Mouse (Mus musculus): ENCODE measurements around the gene Dcst1.

Gene Dcst1

DNA sequence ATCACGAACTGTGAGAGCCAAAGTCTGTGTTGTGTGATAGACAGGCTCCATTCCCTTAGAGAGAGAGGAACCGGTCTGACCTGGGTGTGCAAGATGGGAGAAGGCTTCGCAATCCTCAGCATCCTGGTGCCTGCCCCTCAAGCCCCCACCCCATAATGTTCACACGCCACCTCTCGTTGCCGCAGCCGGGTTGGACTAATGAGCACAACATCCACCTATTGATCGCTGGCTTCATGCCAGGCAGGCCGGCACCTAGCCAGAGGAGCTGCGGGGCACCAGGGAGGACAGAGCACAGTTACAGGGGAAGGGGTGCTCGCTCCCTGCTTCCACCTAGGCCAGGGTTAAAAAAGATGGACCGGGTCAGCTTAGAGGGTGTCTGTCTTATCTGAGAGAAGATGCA is 32.6 kb downstream of the Dcst1 start:
- in situ Hi-C loops (cut with MboI, MseI) = no loop called here

DNA sequence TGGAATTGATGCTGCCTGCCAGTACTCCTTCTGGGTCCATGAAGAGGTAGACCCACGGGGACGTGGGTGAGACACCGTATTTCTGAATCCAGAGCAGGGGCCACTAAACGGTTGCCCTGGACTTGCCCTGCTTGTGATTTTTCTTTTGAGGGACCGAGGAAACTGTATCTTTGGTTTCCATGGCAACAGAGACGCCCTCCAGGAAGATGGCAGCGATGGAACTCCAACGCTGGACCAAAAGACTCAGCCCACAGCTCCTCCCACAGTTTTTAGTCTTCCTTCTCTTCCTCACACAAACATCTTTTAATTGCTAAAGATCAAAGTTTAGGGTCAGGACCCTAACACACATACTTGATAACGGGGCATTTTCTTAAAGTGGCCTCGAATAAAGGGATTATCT is 33.0 kb downstream of the Dcst1 start:
- in situ Hi-C loops (cut with MboI, MseI) = no loop called here

DNA sequence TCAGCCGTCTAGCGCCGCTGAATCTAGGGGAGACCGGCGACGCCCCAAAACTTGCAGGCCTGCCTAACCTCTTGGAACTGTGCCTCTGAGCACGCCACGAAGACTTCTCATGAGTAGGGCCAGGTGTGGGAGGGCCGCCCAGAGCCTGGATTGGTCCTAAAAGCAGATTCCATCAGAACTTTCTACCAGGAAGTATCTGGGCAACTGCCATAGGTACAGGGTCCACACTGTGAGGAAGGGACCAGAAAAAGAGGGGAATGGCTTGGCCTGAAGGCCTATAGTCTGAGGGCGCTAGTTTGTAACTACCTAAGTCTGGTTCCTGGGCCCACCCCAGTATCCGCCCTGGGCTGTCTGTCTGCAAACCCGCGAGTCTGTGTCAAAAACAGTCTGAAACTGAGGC is 33.5 kb downstream of the Dcst1 start:
- in situ Hi-C loops (cut with MboI, MseI) = no loop called here

DNA sequence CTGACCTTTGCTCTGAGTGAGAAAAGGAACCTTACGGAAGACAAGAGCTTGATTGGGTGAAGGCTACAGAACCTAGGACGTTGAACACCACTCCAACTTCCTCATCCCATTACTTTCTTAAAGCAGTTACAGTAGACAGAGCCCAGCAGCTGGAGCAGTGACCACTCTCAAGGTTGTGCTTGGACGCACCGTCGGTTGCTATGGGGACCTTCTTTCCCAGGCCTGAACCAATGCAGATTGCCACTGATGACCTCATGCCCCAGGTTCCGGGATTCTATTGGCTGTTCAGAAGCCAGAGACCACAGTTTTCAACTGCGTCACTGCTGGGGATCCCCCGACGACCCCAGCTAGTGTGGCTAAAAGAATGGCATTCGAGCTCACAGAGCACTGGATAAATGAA is 34.1 kb downstream of the Dcst1 start:
- in situ Hi-C loops (cut with MboI, MseI) = no loop called here

DNA sequence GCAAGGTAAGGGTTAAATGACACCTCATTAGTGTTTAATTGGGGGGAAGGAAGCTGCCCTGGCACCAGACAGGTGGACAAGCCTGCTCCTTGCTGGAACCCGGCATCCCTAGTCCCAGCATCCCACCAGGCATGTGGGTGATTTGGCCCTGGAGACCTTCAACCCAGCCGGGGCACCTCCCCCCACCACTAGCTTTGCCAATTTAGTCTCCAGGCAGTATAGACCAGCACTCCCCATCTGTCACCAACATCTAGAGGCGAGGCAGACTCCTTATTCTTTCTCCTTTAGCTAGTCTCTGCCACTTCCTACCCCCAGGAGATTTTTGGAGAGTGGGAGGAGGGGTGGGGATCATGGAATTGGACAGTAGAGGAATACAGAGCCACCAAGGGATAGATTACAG is 34.7 kb downstream of the Dcst1 start:
- in situ Hi-C loops (cut with MboI, MseI) = no loop called here

DNA sequence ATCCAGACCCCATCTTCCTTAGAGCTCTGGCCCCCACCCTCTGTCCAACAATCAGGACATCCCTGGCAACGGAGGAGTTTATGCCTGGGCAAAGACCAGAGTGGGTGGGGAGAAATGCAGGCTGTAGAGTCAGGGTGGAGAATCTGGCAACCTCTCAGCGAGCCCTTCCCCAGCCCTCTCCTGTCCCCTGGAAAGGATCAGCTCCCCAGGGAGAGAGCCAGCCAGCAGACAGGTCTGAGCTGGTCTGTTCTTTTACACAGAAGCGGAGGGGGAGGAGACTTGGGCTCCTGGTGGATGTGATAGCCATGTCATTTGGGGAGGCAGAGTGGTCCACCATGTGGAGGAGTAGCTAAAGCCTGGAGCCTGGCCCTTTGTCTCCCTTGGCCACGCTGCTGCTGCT is 36.4 kb downstream of the Dcst1 start:
- in situ Hi-C loops (cut with MboI, MseI) = no loop called here

DNA sequence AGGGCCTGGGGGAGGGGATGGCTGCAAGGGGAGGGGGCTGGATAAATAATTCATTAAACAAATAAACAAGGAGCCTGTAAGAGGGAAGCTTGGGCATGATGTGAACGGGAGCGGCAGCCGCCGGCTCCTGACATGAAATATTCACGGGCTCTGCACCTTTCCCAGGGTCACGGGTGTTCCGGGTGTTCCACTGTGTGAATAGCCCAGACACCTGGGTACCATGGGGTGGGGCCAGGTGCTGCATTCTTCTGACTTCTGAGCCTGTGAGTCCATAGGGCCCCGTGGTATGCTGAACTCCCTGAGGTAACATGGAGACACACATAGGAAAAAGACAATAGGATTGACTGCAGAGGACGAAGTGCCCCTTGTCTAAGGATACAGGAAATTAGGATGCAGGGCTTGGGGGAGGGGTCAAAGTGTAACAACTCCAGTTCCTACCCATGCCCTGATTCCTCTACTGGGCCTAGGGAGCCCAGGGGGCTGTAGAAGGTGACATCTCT is 37.6 kb downstream of the Dcst1 start:
- in situ Hi-C loops (cut with MboI, MseI) = no loop called here

DNA sequence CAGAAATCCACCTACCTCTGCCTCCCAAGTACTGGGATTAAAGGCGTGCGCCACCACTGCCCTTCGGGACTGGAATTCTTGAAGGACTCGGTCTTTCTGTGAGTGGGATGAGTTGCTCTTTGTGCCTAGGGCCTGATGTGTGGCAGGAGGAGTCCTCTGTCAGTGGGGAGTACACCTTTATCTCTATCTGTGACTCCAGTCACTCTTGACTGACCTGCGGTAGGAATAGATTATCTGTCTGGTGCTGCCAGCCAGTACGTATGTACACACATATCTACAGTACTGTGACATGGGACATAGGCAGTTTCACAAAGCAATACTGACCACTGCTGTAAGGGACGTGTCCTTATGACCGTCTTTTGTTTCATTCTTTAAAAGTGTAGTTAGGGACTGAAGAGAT is 39.2 kb downstream of the Dcst1 start:
- in situ Hi-C loops (cut with MboI, MseI) = no loop called here

DNA sequence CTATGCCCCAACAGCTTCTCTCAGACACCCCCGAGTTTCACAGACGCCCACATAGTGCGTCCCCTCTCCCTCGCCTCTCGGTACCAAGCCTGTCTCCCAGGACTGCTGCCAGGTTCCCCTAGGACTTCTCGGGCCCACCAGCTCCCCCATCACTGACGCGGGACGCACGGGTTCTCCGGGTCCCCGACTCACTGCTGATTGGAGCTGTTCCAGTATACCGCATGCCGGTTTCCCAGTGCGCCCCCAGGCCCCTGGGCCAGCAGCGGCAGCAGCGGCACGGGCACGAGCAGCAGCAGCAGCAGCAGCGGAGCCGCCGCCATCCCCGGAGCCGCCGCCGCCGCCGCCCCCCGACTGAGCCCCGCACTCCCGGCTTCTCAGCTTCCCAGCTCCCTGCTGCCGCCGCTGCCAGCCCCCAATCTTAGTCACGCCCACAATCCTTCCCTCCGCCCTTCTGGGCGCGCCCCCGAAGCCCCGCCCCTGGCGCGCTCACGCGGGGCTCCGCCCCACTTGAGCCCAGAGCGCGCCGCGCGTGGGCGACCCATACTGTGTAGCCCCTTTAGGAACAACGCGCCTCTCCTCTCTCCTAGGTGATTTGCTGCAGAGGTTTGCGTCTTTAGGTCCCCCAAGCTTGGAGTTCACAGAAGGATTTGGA is 42.4 kb downstream of the Dcst1 start, which contains the start of gene Efna3:
Gene Efna3 (minus strand): TSS at position 452 of the 652 bp plus-strand sequence.
- in situ Hi-C loops (cut with MboI, MseI) = no loop called here

DNA sequence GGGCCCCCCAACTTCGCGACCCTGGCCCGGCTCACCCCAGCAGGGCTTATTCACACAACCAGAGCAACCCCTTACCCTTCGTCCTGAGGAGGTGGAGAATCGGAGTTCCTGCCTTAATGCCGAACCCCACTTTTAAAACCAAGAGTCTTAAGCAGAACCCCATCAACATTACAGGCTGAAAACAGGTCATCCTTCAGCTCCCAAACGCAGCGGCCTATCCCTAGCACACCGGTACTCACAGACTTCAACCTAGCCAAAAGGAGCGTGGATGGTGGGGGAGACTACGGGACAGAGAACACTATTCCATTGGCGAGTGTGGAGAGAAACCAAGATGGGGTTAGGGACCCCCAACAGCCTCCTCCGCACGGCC is 42.9 kb downstream of the Dcst1 start:
- in situ Hi-C loops (cut with MboI, MseI) = no loop called here

DNA sequence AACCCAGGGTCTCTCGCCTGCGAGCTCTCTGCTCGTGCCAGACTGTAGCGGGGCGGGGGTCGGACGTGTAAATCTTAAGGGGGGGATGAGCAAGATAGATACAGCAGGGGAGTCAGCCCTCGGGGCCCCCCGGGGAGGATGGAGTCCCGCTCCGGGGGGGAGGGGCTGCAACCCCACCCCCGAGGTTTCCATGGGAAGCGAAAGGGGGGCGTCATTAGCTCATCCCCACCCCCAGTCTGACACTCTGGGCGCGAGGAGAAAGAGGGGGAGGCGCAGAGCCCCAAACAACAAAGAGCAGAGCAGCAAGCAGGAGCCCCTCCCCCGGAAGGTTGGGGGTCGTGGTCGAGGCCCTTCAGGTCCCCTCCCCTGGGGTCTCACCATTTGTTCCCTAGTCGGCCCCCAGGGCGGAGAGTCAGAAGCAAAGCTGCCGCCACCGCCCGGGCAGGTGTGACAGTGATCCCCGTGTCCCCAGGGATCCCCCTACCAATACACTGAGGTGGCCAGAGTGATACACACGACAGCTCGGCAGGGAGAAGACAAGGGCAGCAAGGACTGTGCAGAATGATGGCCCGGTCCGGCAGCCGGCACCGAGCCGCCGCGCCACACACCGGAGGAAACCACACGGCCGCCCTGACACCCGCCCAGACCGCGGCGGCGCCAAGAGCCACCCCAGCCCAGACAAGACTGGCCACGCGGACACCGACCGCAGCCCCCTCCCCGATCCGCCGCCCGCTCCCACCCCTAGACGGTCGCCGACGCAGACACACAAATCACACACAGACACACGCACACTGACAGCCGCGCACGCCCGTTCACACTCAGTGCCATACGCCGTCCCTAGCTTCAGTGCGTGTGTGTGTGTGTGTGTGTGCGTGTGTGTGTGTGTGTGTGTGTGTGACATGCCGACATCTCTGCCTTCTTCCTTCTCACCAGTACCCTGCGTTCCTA is 43.6 kb downstream of the Dcst1 start:
- in situ Hi-C loops (cut with MboI, MseI) = no loop called here

DNA sequence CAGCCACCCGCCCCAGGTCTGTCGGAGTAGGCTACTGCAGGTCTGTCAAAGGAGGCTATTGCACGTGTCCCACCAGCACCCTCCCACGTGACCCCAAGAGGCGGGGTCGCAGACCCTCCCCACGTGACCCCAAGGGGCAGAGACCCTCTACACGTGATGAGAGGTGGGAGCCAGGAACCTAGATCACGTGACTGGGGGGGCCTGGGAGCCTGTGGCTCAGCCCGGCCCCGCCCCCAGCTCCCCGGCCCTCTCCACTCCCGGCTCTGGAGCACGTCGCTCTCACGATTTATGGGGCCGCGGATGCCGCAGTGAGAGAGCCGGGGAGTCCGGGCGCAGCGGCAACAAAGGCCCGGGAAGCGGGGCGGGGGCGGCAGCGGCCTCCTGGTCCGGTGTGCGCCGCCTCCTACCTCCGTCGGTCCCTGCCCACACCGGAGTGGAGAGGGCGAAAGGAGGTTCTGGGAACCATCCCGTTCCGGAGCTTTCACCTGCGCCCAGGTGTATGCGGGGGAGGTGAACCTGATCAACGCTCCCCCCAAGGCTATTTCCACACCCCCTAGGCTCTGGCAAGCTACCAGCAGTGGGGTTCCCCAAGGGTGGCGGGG is 44.4 kb downstream of the Dcst1 start:
- in situ Hi-C loops (cut with MboI, MseI) = no loop called here

DNA sequence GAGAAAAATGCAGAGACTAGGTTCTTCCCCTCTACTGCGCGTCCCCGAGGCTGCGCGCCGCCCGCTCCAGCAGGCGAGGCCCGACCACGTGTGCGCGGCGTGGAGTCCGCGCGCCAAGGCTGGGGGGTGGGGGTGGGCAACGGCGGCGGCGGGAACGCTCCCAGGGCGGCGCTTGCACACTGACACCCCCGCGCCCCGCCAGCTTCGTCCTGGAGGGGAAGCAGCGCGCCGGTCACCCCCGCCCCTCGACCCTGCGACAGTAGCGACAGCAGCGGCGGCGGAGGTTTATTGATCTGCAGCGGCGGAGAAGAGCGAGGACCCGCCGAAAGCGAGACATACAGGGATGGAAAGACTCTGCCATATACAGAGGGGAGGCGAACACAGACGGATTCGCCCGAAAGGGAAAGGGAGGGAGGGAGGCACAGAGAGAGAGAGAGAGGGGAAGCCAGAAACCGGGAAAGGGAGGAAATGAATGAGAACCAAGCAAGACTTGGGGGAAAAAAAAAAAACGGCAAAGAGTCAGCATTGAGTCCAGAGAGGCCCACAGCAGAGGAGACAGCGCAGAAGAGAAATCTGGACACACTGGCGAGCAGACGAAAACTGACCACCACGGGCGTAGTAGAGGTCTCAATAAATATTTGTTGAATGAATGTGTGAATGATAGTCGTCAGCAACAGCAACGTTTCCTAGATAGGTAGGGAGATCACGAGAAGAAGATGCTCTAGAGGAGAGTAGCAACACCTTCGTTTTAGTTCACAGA is 45.3 kb downstream of the Dcst1 start:
- in situ Hi-C loops (cut with MboI, MseI) = loop anchor here in 1 of 2 experiments (5.0 kb wide), 2 partner anchors 72 to 163 kb away; partner anchors contain the start of genes Krtcap2 and Trim46

DNA sequence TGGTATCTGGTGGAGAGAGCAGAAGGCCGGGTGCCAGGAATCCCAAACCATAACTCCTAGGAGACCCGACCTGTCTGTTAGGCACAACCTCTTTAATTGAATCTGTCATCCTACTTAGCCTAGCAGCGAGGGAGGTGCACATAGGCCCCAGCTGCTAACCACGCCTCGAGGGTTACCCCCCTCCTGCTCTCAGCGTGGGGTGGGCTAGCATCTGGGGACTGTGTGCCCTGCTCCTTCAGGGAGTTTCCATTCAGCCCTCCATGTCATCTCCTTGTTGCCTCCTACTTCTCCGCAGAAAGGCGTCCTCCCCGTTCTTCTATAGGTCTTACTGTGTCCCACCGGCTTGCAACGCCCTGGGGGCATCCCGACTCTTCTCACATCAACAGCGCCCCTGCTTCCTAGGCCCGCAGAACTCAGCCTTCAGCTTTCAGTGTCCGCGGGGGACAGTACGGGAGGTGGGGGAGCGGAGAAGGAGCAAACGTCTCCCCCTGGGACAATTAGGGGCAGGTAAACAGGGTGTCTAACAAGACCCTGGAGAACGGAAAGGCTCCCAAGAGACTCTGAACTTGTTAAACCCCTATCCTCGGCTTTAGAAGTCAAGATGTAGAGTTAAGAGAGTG is 46.0 kb downstream of the Dcst1 start:
- in situ Hi-C loops (cut with MboI, MseI) = loop anchor here in 1 of 2 experiments (5.0 kb wide), 2 partner anchors 72 to 163 kb away; partner anchors contain the start of genes Krtcap2 and Trim46

DNA sequence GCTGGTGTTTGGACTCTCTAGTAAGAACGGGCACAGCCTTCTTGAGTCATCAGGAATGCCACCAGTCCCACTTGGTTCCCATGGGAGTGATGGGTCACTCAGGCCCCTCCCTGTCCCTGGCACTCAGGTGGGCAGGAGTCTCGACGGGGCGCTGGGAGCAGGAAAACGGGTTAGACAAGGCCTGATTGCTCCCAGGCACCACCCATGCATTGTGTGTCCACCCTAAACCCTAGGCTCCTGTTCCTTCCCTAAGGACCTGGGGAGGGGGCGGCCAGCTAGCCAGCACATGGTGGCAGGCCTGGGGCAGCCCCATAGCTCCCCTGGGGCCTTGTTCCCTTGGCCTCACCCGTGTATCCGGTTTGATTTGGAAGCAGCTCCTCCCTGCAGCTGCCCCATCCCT is 46.7 kb downstream of the Dcst1 start:
- in situ Hi-C loops (cut with MboI, MseI) = loop anchor here in 1 of 2 experiments (5.0 kb wide), 2 partner anchors 71 to 164 kb away; partner anchors contain the start of genes Krtcap2 and Trim46

DNA sequence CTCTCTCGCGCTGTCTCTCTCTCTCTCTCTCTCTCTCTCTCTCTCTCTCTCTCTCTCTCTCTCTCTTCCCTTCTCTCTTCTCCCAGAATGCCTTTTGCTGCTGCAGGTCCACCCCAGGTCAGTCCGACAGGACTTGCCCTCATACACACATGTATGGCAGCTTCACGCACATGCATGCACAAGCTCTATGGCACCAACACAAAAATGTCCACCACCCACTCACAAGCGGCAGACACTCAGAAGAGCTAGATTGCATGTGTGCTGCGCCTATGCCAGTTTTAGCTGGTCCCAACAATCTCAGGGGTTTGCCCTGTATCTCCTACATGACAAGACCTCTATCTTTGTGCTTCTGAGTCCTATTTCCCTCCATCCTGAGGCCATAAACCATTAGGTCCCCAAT is 47.8 kb downstream of the Dcst1 start:
- in situ Hi-C loops (cut with MboI, MseI) = loop anchor here in 1 of 2 experiments (5.0 kb wide), 2 partner anchors 70 to 165 kb away; partner anchors contain the start of genes Krtcap2 and Trim46

DNA sequence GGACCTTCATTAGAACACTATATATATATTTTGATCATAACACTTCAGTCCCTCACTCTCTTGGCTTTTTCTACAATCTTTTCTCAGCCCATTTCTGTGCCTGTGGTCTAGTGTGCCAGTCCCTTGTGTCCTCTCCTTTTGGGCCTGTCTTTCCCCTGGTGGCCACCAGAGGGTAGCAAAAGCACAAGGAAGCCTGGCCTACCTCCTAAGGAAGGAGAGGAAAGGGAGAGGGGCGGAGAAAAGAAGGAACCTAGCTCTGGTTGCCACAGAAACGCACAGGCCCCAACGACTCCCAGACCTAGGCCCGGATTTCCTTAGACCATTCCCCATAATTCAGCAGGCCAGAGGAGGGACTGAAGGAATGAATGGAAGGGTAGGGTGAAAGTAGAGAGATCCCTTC is 48.2 kb downstream of the Dcst1 start:
- in situ Hi-C loops (cut with MboI, MseI) = loop anchor here in 1 of 2 experiments (5.0 kb wide), 2 partner anchors 70 to 165 kb away; partner anchors contain the start of genes Krtcap2 and Trim46

DNA sequence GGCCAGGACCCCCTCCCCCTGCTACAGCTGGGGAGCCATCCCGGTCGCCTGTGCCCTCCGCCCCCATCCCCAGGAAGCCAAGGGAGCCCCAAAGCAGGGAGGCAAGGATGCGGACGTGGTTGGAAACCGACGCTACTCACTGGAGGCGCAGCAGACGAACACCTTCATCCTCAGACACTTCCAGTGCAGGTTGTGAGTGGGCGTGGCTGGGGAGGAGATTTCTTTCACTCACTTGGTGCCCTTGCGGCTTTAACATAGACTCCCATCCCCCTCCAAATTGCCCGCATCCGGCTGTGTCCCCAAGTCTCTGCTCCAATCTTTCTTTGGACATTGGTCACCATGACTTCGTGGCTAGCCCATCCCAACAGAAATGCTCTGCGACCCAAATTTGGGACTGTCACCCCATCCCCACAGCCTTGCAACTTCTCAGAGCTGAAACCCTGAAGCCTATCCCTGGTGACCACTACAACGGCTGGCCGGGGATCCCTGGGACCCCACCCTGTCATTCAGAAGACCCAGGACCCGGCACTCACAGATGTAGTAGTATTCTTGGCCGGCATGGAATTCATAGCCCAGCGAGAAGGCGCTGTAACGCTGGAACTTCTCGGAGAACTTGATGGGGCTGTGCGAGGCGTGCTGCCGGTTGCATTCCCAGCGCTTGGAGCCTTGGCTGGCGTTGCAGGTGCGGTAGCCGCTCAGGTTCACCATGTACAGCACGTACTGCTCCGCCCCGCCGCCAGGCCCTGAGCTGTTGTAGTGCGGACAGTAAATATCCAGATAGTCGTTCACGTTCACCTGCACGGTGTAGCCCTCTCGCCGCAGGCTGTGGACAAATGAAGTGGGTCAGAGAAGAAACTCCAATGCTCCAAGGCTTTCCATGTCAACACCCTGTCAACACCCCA is 48.9 kb downstream of the Dcst1 start:
- in situ Hi-C loops (cut with MboI, MseI) = loop anchor here in 1 of 2 experiments (5.0 kb wide), 2 partner anchors 69 to 166 kb away; partner anchors contain the start of genes Krtcap2 and Trim46

Data from T-helper 17 cell (primary cell).